Mouse (Mus musculus) left cerebral cortex, adult 2 months (tissue): Measurements from ENCODE around the gene Smdt1. TPM values are rescaled to one million over a fixed set of nuclear protein-coding genes. Genes with fewer than 3 reads are reported as not detected.

ENCODE experiments used
- DNase-seq, 2 experiments: peaks; one replicate each; pipeline ENCODE4 v3.0.0; 2021 to 2022; ENCODE audit warnings: low spot score in 2 of 2, mixed read lengths in 1 of 2; ENCODE audit errors: extremely low spot score in 1 of 2
- H3K27ac ChIP-seq: fragments of 200-600 bp; 2 replicates; pipeline ENCODE4 v1.8.1; 2022
- H3K4me3 ChIP-seq: fragments of 200-600 bp; 2 replicates; pipeline ENCODE4 v1.8.1; 2022
- CTCF ChIP-seq: fragments of 200-600 bp; IDR thresholded peaks from 2 replicates; pipeline ENCODE4 v1.8.1; 2022; ENCODE audit warnings: antibody characterized with exemption, mild to moderate bottlenecking, moderate library complexity
- intact Hi-C: fragments of 180-260 bp; cut with DNase I; formaldehyde crosslinking; loops from one replicate; pipeline ENCODE4 v1.15.1; 2025
- total RNA-seq, 2 experiments: library from RNA; stranded (reverse); gene quantifications; 2 replicates each; pipeline ENCODE4 v1.2.3; 2021

The Smdt1 gene
- total RNA-seq, 2 experiments from 2014 or later, result 137 to 141 TPM

GRCm38 (mm10) chr15:82345820-82346470 lies 7.2 kb downstream of the Smdt1 start:
- no peak for TF ChIP-seq CTCF
- intact Hi-C loops, result loop anchor here (2.0 kb wide), 1 partner anchor 71 kb away; the partner anchor contains the start of gene Sept3
- peak overlapping the region; percentile 94 for H3K27ac ChIP-seq
- peak; percentile 96 to 98 for DNase-seq
- peak overlapping the region; percentile 91 for H3K4me3 ChIP-seq

GRCm38 (mm10) chr15:82346580-82347302 lies 8.0 kb downstream of the Smdt1 start:
- intact Hi-C loops, result loop anchor here (2.0 kb wide), 1 partner anchor 72 kb away; the partner anchor contains the start of gene Sept3
- Histone ChIP-seq H3K27ac (peak overlapping the region; percentile 94), H3K4me3 (peak overlapping the region; percentile 91)
- DNase-seq, result no peak
- TF ChIP-seq CTCF, result no peak; the same call in 1 of the 2 replicates

GRCm38 (mm10) chr15:82347303-82347676 lies 8.5 kb downstream of the Smdt1 start:
- peak overlapping the region; percentile 94 for H3K27ac ChIP-seq
- TF ChIP-seq CTCF, result no peak
- no peak for DNase-seq
- peak overlapping the region; percentile 91 for H3K4me3 ChIP-seq
- intact Hi-C loops, result loop anchor here (2.0 kb wide), 1 partner anchor 72 kb away; the partner anchor contains the start of gene Sept3

- intact Hi-C loops, result loop anchor here (2.0 kb wide), 1 partner anchor 73 kb away; the partner anchor contains the start of gene Sept3
- no peak for DNase-seq
- H3K4me3 ChIP-seq, result no peak overlapping the region
- no peak overlapping the region for H3K27ac ChIP-seq
- no peak for TF ChIP-seq CTCF
Observed at GRCm38 (mm10) chr15:82347852-82348251, 9.1 kb downstream of the Smdt1 start.

GRCm38 (mm10) chr15:82348258-82348998 lies 9.7 kb downstream of the Smdt1 start:
- Histone ChIP-seq H3K4me3 (no peak overlapping the region), H3K27ac (no peak overlapping the region)
- intact Hi-C loops, result no loop called here
- TF ChIP-seq CTCF, result no peak
- DNase-seq, result no peak

GRCm38 (mm10) chr15:82348999-82349341 lies 10.2 kb downstream of the Smdt1 start:
- no peak for TF ChIP-seq CTCF
- DNase-seq, result no peak
- intact Hi-C loops, result no loop called here
- no peak overlapping the region for H3K27ac ChIP-seq
- no peak overlapping the region for H3K4me3 ChIP-seq

- no peak for TF ChIP-seq CTCF
- H3K27ac ChIP-seq, result no peak overlapping the region
- no peak for DNase-seq
- intact Hi-C loops, result no loop called here
- no peak overlapping the region for H3K4me3 ChIP-seq
Observed at GRCm38 (mm10) chr15:82350349-82350748, 11.6 kb downstream of the Smdt1 start.

GRCm38 (mm10) chr15:82351480-82351879 lies 12.7 kb downstream of the Smdt1 start:
- no peak overlapping the region for H3K27ac ChIP-seq
- no peak for TF ChIP-seq CTCF
- DNase-seq, result no peak
- intact Hi-C loops, result no loop called here
- H3K4me3 ChIP-seq, result no peak overlapping the region

GRCm38 (mm10) chr15:82353078-82353744 lies 14.5 kb downstream of the Smdt1 start:
- TF ChIP-seq CTCF, result no peak
- DNase-seq, result peak in 1 of 2 experiments; percentile 24
- intact Hi-C loops, result loop anchor here (2.0 kb wide), 1 partner anchor 86 kb away; no protein-coding TSS in a partner anchor
- H3K4me3 ChIP-seq, result peak overlapping the region; percentile 70
- H3K27ac ChIP-seq, result peak overlapping the region; percentile 98

- Histone ChIP-seq H3K4me3 (peak overlapping the region; percentile 70), H3K27ac (peak overlapping the region; percentile 98)
- TF ChIP-seq CTCF, result no peak
- no peak for DNase-seq
- intact Hi-C loops, result loop anchor here (1.0 to 2.0 kb wide), 3 partner anchors 25 to 87 kb away; no protein-coding TSS in a partner anchor
Observed at GRCm38 (mm10) chr15:82353745-82354113, 15.0 kb downstream of the Smdt1 start.
